Mouse (Mus musculus) embryonic facial prominence, embryonic 12.5 days (tissue): Measurements from ENCODE around the gene Srebf2. TPM values are rescaled to one million over a fixed set of nuclear protein-coding genes. Genes with fewer than 3 reads are reported as not detected.

Source experiments
- ATAC-seq: fragments of 200-750 bp; cut with Nextera tagmentation; 2 replicates; pipeline ENCODE4 v1.8.0; 2017; ENCODE audit not compliant: insufficient number of reproducible peaks, insufficient read depth, low FRiP score, low TSS enrichment
- H3K27ac ChIP-seq: fragments of 300-500 bp; sonication (generic); 2 replicates; pipeline ENCODE4 v1.5.1; 2016; ENCODE audit warnings: mild to moderate bottlenecking
- H3K27me3 ChIP-seq: fragments of 300-500 bp; sonication (generic); 2 replicates; pipeline ENCODE4 v1.6.1; 2016; ENCODE audit warnings: mild to moderate bottlenecking, moderate library complexity
- H3K36me3 ChIP-seq: fragments of 300-500 bp; sonication (generic); 2 replicates; pipeline ENCODE4 v1.6.1; 2016; ENCODE audit warnings: mild to moderate bottlenecking
- H3K4me1 ChIP-seq: fragments of 300-500 bp; sonication (generic); 2 replicates; pipeline ENCODE4 v1.6.1; 2016
- H3K4me2 ChIP-seq: fragments of 300-500 bp; sonication (generic); replicated peaks from 2 replicates; pipeline ENCODE4 v1.6.1; 2016; ENCODE audit warnings: mild to moderate bottlenecking, moderate library complexity
- H3K4me3 ChIP-seq: fragments of 300-500 bp; sonication (generic); 2 replicates; pipeline ENCODE4 v1.5.1; 2016; ENCODE audit warnings: mild to moderate bottlenecking
- H3K9ac ChIP-seq: fragments of 300-500 bp; sonication (generic); 2 replicates; pipeline ENCODE4 v1.6.1; 2016; ENCODE audit warnings: mild to moderate bottlenecking, moderate library complexity
- H3K9me3 ChIP-seq: fragments of 300-500 bp; sonication (generic); 2 replicates; pipeline ENCODE4 v1.6.1; 2016; ENCODE audit warnings: mild to moderate bottlenecking, moderate library complexity
- WGBS: fragments of 180-500 bp; shearing (Covaris S2); methylation state at CpG from one replicate; pipeline ENCODE4 v1.1.7; 2016; 5-methylcytosine and 5-hydroxymethylcytosine counted together
- polyA plus RNA-seq: library from polyadenylated mRNA; unstranded; fragments of >200 nt; fragmentation: Nextera tagmentation; extraction: Ambion mirVana; gene quantifications from 2 replicates; pipeline ENCODE4 v1.2.1, GENCODE M21; 2016

Gene Srebf2
- polyA plus RNA-seq, 1 experiment from 2014 or later, result 200 TPM

GRCm38 (mm10) chr15:82202086-82202485, 55.1 kb downstream of the Srebf2 start:
- Histone ChIP-seq H3K4me3 (no peak overlapping the region), H3K36me3 (peaks cover 92% of the 10 kb centered on the region), H3K4me2 (no peak overlapping the region), H3K9me3 (no peaks in the 10 kb centered on the region), H3K27me3 (peaks cover 28% of the 10 kb centered on the region), H3K4me1 (peaks cover 8% of the 10 kb centered on the region), H3K27ac (no peak overlapping the region), H3K9ac (no peak overlapping the region)
- 93% methylated on average over 6 of the region's 6 CpGs for WGBS
- no peak for ATAC-seq

GRCm38 (mm10) chr15:82203090-82203489, 56.1 kb downstream of the Srebf2 start:
- peaks cover 82% of the 10 kb centered on the region for H3K36me3 ChIP-seq

GRCm38 (mm10) chr15:82203611-82204351, 56.8 kb downstream of the Srebf2 start:
- Histone ChIP-seq H3K9ac (no peak overlapping the region), H3K4me1 (peaks cover 12% of the 10 kb centered on the region), H3K4me2 (no peak overlapping the region), H3K4me3 (no peak overlapping the region), H3K27me3 (peaks cover 44% of the 10 kb centered on the region), H3K9me3 (no peaks in the 10 kb centered on the region), H3K36me3 (peaks cover 75% of the 10 kb centered on the region), H3K27ac (no peak overlapping the region)
- 73% methylated on average over 20 of the region's 20 CpGs for WGBS
- ATAC-seq, result no peak

More at GRCm38 (mm10) chr15:82203090-82203489, 56.1 kb downstream of the Srebf2 start:
- Histone ChIP-seq H3K9ac (no peak overlapping the region), H3K4me1 (peaks cover 12% of the 10 kb centered on the region), H3K27ac (no peak overlapping the region), H3K27me3 (peaks cover 38% of the 10 kb centered on the region), H3K9me3 (no peaks in the 10 kb centered on the region), H3K4me3 (no peak overlapping the region), H3K4me2 (no peak overlapping the region)
- no peak for ATAC-seq
- 94% methylated on average over 10 of the region's 10 CpGs for WGBS

- ATAC-seq, result no peak
- no peak overlapping the region for H3K4me2 ChIP-seq
- peaks cover 12% of the 10 kb centered on the region for H3K4me1 ChIP-seq
- 51% methylated on average over 10 of the region's 10 CpGs for WGBS
- H3K27me3 ChIP-seq, result peaks cover 55% of the 10 kb centered on the region
- peaks cover 65% of the 10 kb centered on the region for H3K36me3 ChIP-seq
- no peak overlapping the region for H3K27ac ChIP-seq
- no peak overlapping the region for H3K4me3 ChIP-seq
- H3K9me3 ChIP-seq, result no peaks in the 10 kb centered on the region
- H3K9ac ChIP-seq, result no peak overlapping the region
These were observed 57.8 kb downstream of the Srebf2 start for GRCm38 (mm10) chr15:82204680-82205371.

- WGBS, result 58% methylated on average over 9 of the region's 9 CpGs
- no peak overlapping the region for H3K4me2 ChIP-seq
- H3K36me3 ChIP-seq, result peaks cover 49% of the 10 kb centered on the region
- no peak overlapping the region for H3K4me3 ChIP-seq
- H3K9me3 ChIP-seq, result no peaks in the 10 kb centered on the region
- no peak overlapping the region for H3K9ac ChIP-seq
- H3K27ac ChIP-seq, result no peak overlapping the region
- H3K4me1 ChIP-seq, result peaks cover 20% of the 10 kb centered on the region
- no peak for ATAC-seq
- peaks cover 72% of the 10 kb centered on the region for H3K27me3 ChIP-seq
These were observed 59.6 kb downstream of the Srebf2 start for GRCm38 (mm10) chr15:82206365-82207104.

- H3K27ac ChIP-seq, result no peak overlapping the region
- H3K36me3 ChIP-seq, result peaks cover 44% of the 10 kb centered on the region
- 9% methylated on average over 34 of the region's 34 CpGs for WGBS
- ATAC-seq, result no peak
- H3K4me3 ChIP-seq, result no peak overlapping the region
- H3K4me2 ChIP-seq, result 0 out of 2 replicates have a peak overlapping the region, but pooled peaks have one; percentile 2
- peaks cover 77% of the 10 kb centered on the region for H3K27me3 ChIP-seq
- H3K4me1 ChIP-seq, result peaks cover 26% of the 10 kb centered on the region
- H3K9ac ChIP-seq, result no peak overlapping the region; the same call in 1 of the 2 replicates
- H3K9me3 ChIP-seq, result no peaks in the 10 kb centered on the region
These were observed 60.1 kb downstream of the Srebf2 start for GRCm38 (mm10) chr15:82207105-82207459.

- 10% methylated on average over 30 of the region's 30 CpGs for WGBS
- no peak for ATAC-seq
- Histone ChIP-seq H3K27me3 (peaks cover 83% of the 10 kb centered on the region), H3K4me3 (no peak overlapping the region), H3K4me1 (peaks cover 31% of the 10 kb centered on the region), H3K9me3 (no peaks in the 10 kb centered on the region), H3K9ac (no peak overlapping the region), H3K4me2 (0 out of 2 replicates have a peak overlapping the region, but pooled peaks have one; percentile 2), H3K36me3 (peaks cover 38% of the 10 kb centered on the region), H3K27ac (no peak overlapping the region)
These were observed 60.7 kb downstream of the Srebf2 start for GRCm38 (mm10) chr15:82207504-82208219.

GRCm38 (mm10) chr15:82208307-82208706, 61.3 kb downstream of the Srebf2 start:
- Histone ChIP-seq H3K27ac (no peak overlapping the region), H3K4me1 (peaks cover 31% of the 10 kb centered on the region), H3K4me2 (no peak overlapping the region), H3K36me3 (peaks cover 31% of the 10 kb centered on the region), H3K9me3 (no peaks in the 10 kb centered on the region), H3K4me3 (no peak overlapping the region), H3K27me3 (peaks cover 90% of the 10 kb centered on the region), H3K9ac (no peak overlapping the region)
- WGBS, result 81% methylated on average over 8 of the region's 8 CpGs
- ATAC-seq, result no peak

GRCm38 (mm10) chr15:82209295-82210050, 62.5 kb downstream of the Srebf2 start:
- no peak for ATAC-seq
- H3K27ac ChIP-seq, result no peak overlapping the region
- no peak overlapping the region for H3K9ac ChIP-seq
- no peak overlapping the region for H3K4me3 ChIP-seq
- peaks cover 98% of the 10 kb centered on the region for H3K27me3 ChIP-seq
- H3K9me3 ChIP-seq, result no peaks in the 10 kb centered on the region
- H3K36me3 ChIP-seq, result peaks cover 20% of the 10 kb centered on the region
- H3K4me1 ChIP-seq, result peaks cover 31% of the 10 kb centered on the region
- no peak overlapping the region for H3K4me2 ChIP-seq
- 76% methylated on average over 13 of the region's 13 CpGs for WGBS

- Histone ChIP-seq H3K4me3 (no peak overlapping the region), H3K27ac (no peak overlapping the region), H3K4me2 (no peak overlapping the region), H3K27me3 (peaks cover 98% of the 10 kb centered on the region), H3K36me3 (peaks cover 6% of the 10 kb centered on the region), H3K9ac (no peak overlapping the region), H3K9me3 (no peaks in the 10 kb centered on the region), H3K4me1 (peaks cover 33% of the 10 kb centered on the region)
- ATAC-seq, result no peak
- 25% methylated on average over 1 of the region's 1 CpGs for WGBS
These were observed 63.8 kb downstream of the Srebf2 start for GRCm38 (mm10) chr15:82210801-82211200.
